Mouse (Mus musculus) neutrophil, adult 65 days (primary cell): Measurements from ENCODE around the gene Smarcc2. TPM values are rescaled to one million over a fixed set of nuclear protein-coding genes. Genes with fewer than 3 reads are reported as not detected.

ENCODE experiments used
- total RNA-seq: library from RNA; stranded (reverse); gene quantifications from 2 replicates; pipeline ENCODE4 v1.2.4, GENCODE M21; 2023

Gene Smarcc2
- 79.4 TPM in 2 replicates for total RNA-seq

GRCm38 (mm10) chr10:128458719-128459408 is at the start of gene Smarcc2:
Gene Smarcc2 (plus strand): TSS chr10:128459248.

DNA sequence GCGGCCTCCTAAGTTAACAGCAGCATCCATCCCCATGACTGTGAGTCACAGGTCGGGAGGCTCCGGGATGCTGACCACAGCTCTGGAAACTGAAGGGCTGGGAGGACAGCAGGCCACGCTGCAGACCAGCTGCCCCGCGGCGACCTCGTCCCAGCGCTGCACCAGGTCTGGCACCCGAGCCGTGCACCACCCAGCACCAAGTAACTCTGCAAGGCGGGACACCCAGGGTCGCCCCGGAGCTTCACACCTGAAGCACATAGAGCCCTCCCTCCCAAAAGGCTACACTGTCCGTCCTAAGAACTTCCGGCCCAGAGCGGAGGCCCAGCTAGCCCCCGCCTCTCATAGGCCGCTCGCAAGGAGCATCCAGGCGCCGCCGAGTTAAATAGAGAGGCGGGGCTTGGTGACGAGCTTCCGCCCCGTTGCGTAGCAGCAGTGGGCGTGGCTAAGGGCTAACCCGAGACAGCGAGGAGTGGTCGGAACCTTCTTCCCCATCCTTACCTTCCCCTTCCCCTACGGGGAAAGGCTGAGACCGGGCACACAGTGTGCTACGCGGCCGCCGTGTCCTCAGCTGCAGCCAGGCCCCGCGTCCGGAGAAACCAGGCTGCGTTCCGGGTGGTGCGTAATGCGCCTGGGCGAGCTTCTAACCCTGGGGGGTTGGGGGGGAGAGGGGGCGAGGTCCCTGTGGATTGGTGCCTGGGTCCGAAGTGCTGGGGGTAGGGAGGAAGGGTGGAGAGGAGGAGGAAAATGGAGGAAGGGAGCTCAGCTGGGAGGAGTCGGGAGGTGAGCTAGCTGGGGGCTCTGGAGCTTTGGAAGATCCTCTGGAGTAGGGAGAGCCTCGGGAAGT is 47.6 kb upstream of the Smarcc2 start, which contains the start of the genes Nabp2 and Rnf41:
TSS of gene Nabp2 (minus strand) at position 282 of the 844 bp plus-strand sequence.
TSS of gene Rnf41 (plus strand) at position 447 of the 844 bp plus-strand sequence.

DNA sequence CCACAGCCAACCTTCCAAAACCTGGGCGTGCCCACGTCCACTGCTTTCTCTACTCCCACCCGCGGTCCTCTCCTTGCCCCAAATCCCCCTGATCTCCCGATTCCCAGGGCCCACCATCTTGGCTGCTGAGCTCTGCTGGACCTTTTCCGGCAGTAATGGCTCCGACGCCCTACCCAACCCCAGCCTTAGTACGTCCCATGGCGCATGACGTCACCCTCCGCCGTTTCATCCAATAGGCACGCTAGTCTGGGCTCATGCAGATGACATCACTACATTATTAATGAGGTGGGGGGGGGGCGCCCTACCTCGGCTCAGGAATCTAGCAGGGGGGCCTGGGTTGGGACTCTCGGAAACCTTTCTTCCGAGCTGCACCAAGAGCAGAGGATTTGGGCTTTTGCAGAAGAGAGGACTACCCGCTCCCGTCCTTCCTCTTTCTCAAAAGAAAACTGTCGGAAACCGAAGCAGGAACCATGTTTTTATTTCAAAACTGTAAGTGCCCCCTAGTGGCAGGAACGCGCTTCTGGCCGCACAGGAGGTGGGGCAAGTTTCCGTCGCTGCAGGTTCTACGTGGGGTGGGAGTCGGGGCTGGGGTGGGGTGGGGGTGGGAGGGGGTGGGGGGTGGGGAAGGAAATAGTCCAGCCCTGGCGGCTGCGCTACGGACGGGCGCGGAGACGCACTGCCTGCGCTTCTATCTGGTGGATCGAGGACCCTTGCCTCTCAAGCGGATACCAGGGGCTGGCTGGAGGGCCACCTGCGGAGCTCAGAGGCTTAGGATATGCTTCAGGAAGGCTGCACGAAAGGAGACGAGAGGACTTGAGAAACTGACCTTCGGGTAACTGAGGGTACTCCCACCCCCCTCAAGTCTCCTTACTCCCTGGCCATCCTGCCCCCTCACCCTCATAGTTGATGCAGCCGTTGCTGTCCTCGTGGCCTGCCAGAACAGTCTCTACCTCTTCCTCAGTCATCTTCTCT is 34.9 kb downstream of the Smarcc2 start, which contains the start of gene Myl6:
TSS of gene Myl6 (minus strand) at position 451 of the 972 bp plus-strand sequence.

GRCm38 (mm10) chr10:128498590-128498989 is 39.5 kb downstream of the Smarcc2 start, which contains the start of gene Myl6b:
Gene Myl6b (minus strand): TSS chr10:128498685.

DNA sequence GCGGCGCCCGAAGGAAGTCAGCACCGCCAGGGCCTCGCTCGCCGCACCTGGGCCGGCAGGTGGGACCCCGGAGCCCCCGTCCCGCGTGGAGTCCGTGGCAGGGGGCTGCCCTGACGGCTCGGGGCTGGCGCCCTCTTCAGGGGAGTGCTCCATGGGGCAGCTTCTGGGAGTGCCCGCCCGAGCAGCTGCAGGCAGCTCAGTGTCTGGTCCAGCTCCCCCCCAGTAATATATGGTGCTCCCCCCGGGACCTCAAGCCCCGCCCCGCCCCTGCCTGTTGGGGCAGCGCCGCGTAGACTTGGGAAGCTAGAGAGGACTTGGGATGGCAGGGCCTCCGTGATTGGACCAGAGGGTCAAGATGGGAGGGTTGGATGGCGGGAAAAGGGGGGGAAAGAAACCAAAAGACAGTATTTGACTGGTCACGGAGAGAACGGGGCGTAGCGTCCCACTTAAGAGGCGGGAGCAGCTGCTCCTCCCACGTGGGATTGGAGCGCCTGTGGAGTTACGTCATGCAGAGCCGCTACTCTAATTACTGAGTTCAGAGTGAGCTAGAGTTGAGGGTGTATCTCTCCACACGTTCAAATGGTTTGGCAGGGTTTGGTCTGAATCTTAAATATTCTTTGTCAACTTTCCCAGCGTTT is 66.7 kb downstream of the Smarcc2 start, which contains the start of gene Esyt1:
TSS of gene Esyt1 (minus strand) at position 201 of the 638 bp plus-strand sequence.

Other genes with a start within 250 kb of the Smarcc2 start
- gene Spryd4, start 247.4 kb upstream of the Smarcc2 start, total RNA-seq: 3.9 and 5.2 TPM in 2 replicates
- not detected in 2 replicates for gene Mip, start 233.4 kb upstream of the Smarcc2 start, total RNA-seq
- 21.0 and 30.8 TPM in 2 replicates for gene Timeless, start 227.2 kb upstream of the Smarcc2 start, total RNA-seq
- 0.44 TPM in 1 of 2 replicates, not detected in the other for gene Apon, start 205.2 kb upstream of the Smarcc2 start, total RNA-seq
- gene Apof, start 190.6 kb upstream of the Smarcc2 start, total RNA-seq: not detected in 2 replicates
- gene Stat2, start 188.7 kb upstream of the Smarcc2 start, total RNA-seq: 34.0 and 36.3 TPM in 2 replicates
- gene Il23a, start 160.5 kb upstream of the Smarcc2 start, total RNA-seq: 0.79 and 1.2 TPM in 2 replicates
- gene Pan2, start 155.9 kb upstream of the Smarcc2 start, total RNA-seq: 26.5 and 36.7 TPM in 2 replicates
- gene Cnpy2, start 136.8 kb upstream of the Smarcc2 start, total RNA-seq: 25.3 and 30.7 TPM in 2 replicates
- 85.9 and 94.3 TPM in 2 replicates for gene Cs, start 121.5 kb upstream of the Smarcc2 start, total RNA-seq
- gene Coq10a, start 90.3 kb upstream of the Smarcc2 start, total RNA-seq: 15.2 and 19.1 TPM in 2 replicates
- gene Ankrd52, start 82.1 kb upstream of the Smarcc2 start, total RNA-seq: 29.8 and 44.1 TPM in 2 replicates
- gene Slc39a5, start 58.0 kb upstream of the Smarcc2 start, total RNA-seq: not detected in 2 replicates
- gene Nabp2, start 47.8 kb upstream of the Smarcc2 start, total RNA-seq: 23.4 and 31.8 TPM in 2 replicates
- 37.4 and 48.3 TPM in 2 replicates for gene Rnf41, start 47.6 kb upstream of the Smarcc2 start, total RNA-seq
- 1,119 and 1,205 TPM in 2 replicates for gene Myl6, start 34.9 kb downstream of the Smarcc2 start, total RNA-seq
- 1.9 and 2.0 TPM in 2 replicates for gene Myl6b, start 39.4 kb downstream of the Smarcc2 start, total RNA-seq
- gene Esyt1, start 66.6 kb downstream of the Smarcc2 start, total RNA-seq: 116 and 144 TPM in 2 replicates
- gene Zc3h10, start 88.5 kb downstream of the Smarcc2 start, total RNA-seq: 21.4 and 25.9 TPM in 2 replicates
- gene Rpl41, start 90.1 kb downstream of the Smarcc2 start, total RNA-seq: 1,166 and 1,291 TPM in 2 replicates
- 28.5 and 31.0 TPM in 2 replicates for gene Pa2g4, start 106.7 kb downstream of the Smarcc2 start, total RNA-seq
- 0.35 and 0.50 TPM in 2 replicates for gene Erbb3, start 130.4 kb downstream of the Smarcc2 start, total RNA-seq
- 150 and 359 TPM in 2 replicates for gene Rps26, start 167.5 kb downstream of the Smarcc2 start, total RNA-seq
- 0.16 TPM in 1 of 2 replicates, not detected in the other for gene Ikzf4, start 186.7 kb downstream of the Smarcc2 start, total RNA-seq
- 1.0 and 1.2 TPM in 2 replicates for gene Suox, start 214.8 kb downstream of the Smarcc2 start, total RNA-seq
- 95.8 and 96.9 TPM in 2 replicates for gene Rab5b, start 237.0 kb downstream of the Smarcc2 start, total RNA-seq
- gene Pmel, start 244.9 kb downstream of the Smarcc2 start, total RNA-seq: 2.3 and 2.6 TPM in 2 replicates
- 71.8 and 90.9 TPM in 2 replicates for gene Cdk2, start 245.8 kb downstream of the Smarcc2 start, total RNA-seq